Mouse (Mus musculus): ENCODE data around the gene Cdh4.

Gene Cdh4

GRCm38 (mm10) chr2:179598886-179599285 lies 156.7 kb downstream of the Cdh4 start:
- in situ Hi-C loops (cut with MboI) = no loop called here

GRCm38 (mm10) chr2:179599886-179600285 lies 157.7 kb downstream of the Cdh4 start:
- in situ Hi-C loops (cut with MboI) = no loop called here

DNA sequence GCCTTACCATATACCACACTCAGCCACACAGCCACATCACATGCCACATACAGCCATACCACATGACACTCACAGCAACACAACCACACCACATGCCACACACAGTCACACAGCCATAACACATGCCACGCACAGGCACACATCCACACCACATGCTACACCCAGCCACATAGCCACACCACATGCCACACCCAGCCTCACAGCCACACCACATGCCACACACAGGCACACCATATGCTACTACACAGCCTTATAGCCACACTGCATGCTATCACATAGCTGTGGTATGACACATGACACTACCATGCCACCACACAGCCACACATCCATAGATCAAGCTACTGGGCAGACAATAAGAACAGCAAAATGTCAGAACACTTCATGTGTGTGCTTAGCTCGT lies 158.1 kb downstream of the Cdh4 start:
- in situ Hi-C loops (cut with MboI) = no loop called here

DNA sequence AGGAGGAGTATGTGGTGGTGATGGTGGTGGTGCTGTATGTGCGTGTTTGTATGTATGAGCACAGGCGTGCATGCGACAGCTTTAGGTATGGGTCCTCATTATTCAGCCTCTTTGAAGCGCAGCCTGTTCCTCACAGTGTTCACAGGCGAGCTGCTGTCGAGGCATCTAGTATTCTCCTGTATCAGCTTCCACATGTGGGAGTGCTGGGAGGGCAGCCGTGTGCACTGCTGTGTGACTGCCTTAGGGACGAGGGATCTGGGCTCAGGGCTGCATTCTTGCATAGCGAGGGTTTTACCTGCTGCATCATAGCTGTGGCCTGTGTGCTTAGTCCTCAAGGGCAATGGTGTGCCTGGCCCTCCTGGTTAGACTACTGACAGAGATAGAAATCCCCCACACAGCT lies 158.9 kb downstream of the Cdh4 start:
- in situ Hi-C loops (cut with MboI) = no loop called here

DNA sequence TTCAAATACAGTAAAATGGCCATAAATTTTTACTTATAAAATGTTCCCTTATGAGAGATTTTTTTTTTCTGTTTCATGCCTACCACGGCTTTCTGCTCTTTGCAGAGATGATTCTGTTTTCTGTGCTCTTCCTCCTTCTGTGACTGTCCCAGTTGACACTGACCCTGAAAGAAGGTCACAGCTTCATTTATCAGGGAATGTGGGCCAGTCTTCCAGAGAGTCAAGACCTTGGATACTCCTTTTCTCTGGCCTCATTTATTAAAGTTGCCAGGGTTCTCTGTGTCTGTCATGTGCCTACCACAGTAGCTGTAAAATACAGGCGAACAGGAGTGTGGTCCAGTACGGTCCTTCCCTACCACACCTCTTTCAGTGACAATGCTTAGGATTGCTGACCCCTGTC lies 162.5 kb downstream of the Cdh4 start:
- in situ Hi-C loops (cut with MboI) = no loop called here

DNA sequence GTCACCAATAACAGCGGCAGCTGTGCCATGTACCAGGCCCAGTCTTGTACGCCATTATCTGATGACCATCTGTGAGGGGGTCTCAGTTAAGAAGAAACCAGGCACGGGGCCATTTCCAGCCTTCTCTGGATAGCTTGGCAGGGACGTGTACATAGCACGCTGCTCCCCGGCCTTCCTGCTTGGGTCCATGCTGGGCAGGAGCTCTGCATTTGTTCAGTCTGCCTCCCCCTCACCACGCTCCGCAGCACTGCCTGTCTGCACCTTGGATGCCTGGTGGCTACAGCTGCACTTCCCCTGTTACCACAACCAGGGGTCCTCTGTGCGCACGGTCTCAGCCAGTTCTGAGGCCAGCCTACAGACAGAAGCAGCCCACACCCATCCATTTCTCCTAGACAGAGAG lies 163.0 kb downstream of the Cdh4 start:
- in situ Hi-C loops (cut with MboI) = no loop called here

DNA sequence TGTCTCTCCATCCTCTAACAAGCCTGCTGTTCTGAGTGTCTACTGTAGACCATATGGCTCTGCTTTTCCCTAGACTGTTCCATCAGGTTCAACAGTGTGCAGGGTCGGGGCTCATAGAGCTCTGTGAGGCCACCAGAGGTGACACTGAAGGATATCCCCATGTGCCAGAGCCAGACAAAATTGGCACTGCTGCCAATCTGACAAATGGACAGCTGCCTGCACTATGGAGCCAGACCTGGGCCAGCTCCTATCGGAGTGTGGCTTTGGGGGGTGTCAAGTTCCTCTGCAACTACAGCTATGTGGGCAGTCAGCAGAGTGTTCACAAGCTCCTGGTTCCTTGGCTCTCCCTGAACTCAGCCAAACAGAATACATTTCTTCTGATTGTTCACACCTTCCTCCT lies 164.1 kb downstream of the Cdh4 start:
- in situ Hi-C loops (cut with MboI) = no loop called here

DNA sequence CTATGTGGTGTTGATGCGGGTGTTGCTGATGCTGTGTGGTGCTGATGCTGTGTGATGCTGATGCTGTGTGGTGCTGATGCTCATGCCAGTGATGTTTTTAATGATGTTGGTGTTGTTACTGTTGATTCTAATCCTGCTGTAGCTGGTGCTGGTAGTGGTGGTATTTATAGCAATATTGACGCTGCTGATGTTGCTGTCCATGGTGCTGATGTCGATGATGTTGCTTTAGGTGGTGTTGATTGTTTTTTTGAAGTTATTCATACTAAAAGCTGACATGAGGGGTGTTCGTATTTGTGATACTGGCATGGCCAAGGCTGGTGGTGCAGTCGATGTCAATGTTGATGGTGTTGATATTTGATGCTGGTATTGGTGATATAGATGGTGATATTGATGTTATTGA lies 173.7 kb downstream of the Cdh4 start:
- in situ Hi-C loops (cut with MboI) = no loop called here

DNA sequence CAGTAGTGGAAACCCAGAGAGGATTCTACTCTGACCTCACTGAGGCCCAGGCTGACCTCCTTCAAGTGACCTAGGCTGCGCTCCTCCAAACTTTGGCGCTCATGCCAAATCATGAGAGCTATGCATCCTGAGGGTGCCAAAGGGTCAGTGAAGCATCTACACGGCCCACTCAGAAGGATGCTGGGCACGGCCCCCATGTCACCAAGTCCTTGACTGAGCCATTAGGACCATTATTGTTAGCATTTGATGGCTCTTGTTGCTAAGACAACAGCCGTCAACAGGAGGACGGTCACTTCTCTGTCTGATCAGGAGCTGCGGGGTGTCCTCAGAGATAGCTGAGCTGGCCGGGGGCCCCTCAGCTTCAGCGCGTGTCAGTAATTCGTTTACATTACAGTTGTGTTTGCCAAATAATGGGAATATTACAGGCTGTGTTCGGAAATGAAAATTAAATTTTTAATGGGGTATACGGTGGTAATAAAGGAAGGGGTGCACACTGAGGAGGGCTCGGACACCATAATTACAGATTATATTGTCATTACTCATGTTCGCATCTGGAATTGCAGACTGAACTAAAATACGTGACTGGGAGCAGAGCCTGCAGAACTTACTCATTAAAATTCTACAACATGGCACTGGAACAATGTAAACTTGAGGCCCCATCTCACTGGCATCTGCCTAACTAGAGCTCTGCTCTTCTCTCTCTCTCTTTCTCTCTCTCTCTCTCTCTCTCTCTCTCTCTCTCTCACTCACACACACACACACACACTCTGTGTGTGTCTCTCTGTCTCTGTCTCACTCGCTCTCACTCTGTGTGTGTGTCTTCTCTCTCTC lies 181.6 kb downstream of the Cdh4 start:
- in situ Hi-C loops (cut with MboI) = no loop called here

GRCm38 (mm10) chr2:179627563-179627962 lies 185.3 kb downstream of the Cdh4 start:
- in situ Hi-C loops (cut with MboI) = no loop called here

DNA sequence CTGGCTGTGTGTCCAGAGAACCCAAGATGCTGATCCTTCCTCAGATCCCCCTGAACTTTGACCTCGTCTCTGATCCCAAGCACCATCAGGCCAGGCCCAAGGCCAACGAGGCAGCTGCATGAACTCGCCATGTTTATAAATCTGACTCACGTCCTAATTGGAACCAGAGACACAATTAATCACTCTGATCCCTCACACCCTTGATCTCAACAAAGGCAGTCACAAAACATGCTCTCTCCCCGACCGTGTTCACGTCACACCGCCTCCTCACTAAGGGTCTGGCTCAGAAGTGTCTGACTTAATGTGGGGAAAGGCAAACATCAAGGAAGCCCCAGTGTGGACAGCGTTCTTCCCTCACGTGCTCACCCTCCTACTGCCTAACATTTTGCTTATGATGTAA lies 188.5 kb downstream of the Cdh4 start:
- in situ Hi-C loops (cut with MboI) = no loop called here

GRCm38 (mm10) chr2:179640576-179641301 lies 198.5 kb downstream of the Cdh4 start:
- in situ Hi-C loops (cut with MboI) = no loop called here

- in situ Hi-C loops (cut with MboI) = no loop called here
Measured at GRCm38 (mm10) chr2:179648573-179649263, 206.5 kb downstream of the Cdh4 start.

DNA sequence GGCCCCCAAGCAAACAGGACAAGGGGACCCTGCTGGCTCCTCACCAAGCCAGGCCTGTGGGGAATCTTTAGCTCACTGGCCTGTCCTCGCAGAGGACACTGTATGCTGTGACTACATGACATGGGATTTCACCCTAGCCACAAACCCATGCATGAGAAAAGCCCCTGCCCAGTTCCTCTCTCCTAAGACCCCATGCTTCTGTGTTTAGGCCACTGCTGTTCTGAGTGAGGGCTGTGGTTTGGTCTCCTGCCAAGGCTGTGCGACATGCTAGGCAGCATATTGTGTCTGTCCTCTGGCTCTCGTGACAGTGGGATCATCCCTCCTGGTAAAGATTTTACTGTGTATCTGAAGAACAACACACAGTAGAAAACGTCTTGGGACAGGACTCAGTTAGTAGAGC lies 207.1 kb downstream of the Cdh4 start:
- in situ Hi-C loops (cut with MboI) = no loop called here

DNA sequence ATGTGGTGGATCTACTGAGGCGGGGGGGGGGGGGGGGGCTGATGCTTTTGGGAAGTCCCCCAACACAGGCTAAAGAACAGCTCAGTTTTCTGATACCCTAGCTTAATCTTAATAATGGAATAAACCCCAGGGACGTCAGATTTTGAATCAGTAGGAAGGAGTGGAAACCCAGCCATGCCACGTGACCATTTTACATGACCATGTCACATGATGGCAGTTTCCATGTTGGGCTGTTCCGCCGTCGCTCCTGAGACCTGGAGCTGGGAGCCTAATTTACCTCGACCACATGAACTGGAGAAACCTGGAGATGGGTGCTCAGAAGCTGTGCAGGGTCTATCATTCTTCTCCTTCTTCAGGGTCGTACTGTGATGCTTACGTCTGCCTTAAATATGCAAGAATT lies 207.9 kb downstream of the Cdh4 start:
- in situ Hi-C loops (cut with MboI) = no loop called here

DNA sequence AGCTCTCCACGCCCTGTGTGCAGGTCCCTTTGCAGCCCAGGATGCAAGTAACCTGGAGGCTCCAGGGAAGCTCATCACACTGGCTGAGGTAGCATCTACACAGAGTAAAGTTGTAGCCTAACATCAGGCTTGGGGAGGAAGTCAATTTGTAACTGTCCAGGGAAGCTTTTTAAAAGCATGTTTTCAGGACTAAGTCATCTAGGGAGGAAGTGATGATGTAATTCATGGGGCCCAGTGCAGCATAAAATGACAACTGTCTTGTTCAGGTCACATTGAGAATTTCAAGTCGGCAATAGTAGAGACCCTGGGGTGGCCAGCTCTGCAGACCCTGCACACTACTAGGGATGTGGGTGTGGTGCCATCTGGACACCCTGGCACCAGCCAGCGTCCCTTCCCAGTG lies 213.3 kb downstream of the Cdh4 start:
- in situ Hi-C loops (cut with MboI) = no loop called here

DNA sequence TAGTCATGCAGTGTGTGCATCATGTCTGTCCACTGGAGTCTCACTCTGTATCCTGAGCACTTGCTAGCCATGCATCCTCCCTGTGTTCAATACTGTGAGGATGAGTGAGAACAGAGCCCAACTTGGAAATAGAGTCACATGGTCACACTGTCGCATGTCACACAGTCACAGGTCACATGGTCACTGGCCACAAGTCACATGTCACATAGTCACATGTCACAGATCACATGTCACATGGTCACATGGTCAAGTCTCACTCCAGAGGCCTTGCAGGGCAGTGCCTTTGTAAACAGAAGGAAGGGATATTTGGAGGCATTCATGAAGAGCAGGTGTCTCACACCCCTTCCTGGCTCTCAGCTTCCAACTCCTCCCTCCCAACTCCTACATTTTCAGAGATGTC lies 217.0 kb downstream of the Cdh4 start:
- in situ Hi-C loops (cut with MboI) = no loop called here

GRCm38 (mm10) chr2:179661998-179662714 lies 219.9 kb downstream of the Cdh4 start:
- in situ Hi-C loops (cut with MboI) = no loop called here

DNA sequence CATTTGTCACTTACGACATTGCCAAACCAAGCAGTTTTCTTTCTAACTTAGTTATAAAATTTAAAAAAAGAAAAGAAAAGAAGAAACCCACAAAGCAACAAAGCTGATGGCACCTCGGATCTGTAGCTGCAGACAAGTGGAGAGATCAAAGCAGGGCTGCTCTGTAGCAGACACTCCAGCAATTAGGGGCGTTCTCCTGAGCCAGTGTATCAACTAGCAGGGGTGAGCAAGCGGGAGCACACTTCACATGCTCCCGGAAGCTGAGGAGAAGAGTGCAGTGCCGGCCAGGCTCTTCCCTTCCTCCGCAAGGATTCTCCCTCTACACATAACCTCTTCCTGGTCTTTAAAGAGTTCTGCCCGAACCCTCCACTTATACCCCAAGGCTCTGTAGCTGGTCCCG lies 220.5 kb downstream of the Cdh4 start:
- in situ Hi-C loops (cut with MboI) = no loop called here

DNA sequence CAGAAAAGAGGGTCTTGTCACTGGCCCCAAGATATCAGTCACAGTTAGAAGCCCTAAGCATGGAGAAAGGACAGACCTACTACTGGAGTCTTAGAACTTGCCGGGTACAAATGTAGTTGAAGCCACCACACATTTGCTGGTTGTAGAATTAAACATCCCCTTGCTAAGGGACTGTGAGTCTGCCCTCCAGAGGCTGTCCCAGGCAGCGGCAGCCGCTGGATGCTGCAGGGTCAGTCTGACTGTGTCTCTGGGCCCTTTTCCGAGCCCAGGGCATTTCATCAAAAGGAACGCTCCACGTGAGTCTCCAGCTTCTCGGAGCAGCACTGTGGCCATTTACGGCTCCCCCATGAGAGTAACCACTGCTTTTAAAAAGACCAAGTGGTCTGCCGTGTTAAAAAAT lies 221.4 kb downstream of the Cdh4 start:
- in situ Hi-C loops (cut with MboI) = no loop called here

- in situ Hi-C loops (cut with MboI) = no loop called here
Measured at GRCm38 (mm10) chr2:179664171-179664608, 222.0 kb downstream of the Cdh4 start.

DNA sequence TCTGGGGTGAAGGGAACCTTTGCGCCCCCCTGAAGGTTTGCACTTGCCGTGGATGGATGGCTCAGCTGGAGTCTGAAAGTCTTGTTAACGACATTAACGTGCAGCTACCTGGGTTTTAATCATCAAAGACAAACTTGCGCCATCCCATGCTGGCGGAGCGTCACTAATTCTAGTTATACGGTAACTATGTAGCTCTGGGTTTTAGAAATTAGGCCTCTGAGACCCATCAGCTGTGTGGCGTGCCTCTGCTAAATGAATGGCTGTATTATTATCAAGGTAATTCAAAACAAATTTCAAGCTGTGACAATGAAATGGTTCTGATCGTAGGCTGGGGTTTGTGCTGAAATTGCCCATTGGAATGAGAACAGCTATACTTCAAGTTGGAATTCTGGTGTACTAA lies 228.5 kb downstream of the Cdh4 start:
- in situ Hi-C loops (cut with MboI) = no loop called here
